Mouse (Mus musculus): ENCODE measurements around the gene Nfkbie. TPM values are rescaled to one million over a fixed set of nuclear protein-coding genes. Genes with fewer than 3 reads are reported as not detected.
A peak's percentile ranks its signal among the peaks of the same experiment; 100 is the strongest.

Gene Nfkbie
- polyA plus RNA-seq, 1 experiment from 2014 or later, result 2.7 TPM

DNA sequence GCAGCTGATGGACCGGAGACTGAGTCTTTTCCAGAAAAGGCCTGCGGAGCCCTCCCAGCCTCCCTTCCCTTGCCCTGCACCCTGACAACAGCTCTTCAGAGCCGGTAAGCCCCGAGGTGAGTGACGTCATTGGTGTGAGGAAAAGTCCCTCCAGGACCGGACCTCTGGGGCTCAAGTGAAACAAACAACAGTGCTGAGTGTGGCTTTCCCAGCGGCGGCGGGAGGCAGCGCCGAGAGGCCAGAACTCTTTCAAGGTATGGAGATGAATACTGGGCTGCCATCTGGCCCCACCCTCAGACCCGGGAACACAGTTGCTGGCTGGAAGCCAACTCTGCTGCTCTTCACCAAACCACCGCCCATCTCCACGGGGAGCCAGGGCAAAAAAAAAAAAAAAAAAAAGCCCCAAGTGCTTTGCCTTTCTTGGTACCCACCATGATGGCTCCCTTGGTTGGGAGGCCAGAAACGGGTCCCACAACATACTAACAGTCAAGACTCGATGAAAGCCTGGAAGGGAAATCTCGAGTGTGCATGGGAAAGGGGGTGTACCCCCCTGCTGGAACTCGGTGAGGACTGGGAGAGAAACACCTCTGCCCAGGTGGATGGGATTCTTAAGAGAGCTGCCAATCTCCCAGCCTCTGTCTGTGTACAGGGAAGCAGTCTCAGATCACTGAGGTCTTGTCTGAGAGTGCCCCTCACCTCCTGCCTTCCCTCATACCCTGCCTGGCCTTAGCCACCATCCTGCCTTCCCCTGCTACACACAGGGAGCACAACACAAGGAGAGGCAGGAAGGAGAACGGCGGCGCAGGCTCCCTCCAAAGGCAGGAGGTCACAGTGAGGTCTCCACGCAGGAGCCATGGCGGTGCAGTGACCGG lies 11.3 kb upstream of the Nfkbie start:
- H3K9me3 ChIP-seq, result no peaks in the 10 kb centered on the region
- peak overlapping the region; percentile 71 for H3K4me2 ChIP-seq
- H3K4me1 ChIP-seq, result peaks cover 27% of the 10 kb centered on the region
- no peaks in the 10 kb centered on the region for H3K36me3 ChIP-seq
- peaks cover 100% of the 10 kb centered on the region for H3K27me3 ChIP-seq (replicated peaks)
- WGBS, result 2% methylated on average over 24 of the region's 24 CpGs
- no peak for ATAC-seq (ENCODE audit: extremely low read depth, insufficient number of reproducible peaks, low FRiP score, low TSS enrichment)
- peak overlapping the region; percentile 46 for H3K4me3 ChIP-seq
- H3K9ac ChIP-seq, result 0 out of 2 replicates have a peak overlapping the region, but pooled peaks have one; percentile 44
- H3K27ac ChIP-seq (replicated peaks), result no peak overlapping the region

DNA sequence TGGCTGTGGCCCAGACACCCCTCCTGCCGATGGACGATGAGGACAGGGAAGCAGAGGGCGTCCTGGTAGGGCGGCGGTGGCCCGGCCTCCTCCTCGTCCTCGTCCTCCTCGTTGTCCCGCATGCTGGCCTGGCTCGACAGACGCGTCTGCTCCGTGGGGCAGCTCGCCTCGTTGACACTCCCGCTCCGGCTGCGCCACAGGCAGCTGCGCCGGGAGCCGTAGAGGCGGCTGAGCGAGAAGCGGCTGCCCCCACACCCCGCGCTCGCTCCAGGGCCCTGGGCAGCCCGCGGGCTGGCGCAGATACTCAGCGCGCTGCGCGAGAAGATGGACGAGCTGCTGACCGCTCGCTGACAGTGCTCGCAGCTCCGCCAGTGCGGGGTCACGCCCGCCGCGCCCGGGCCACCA lies 10.6 kb upstream of the Nfkbie start:
- H3K9ac ChIP-seq, result 0 out of 2 replicates have a peak overlapping the region, but pooled peaks have one; percentile 44
- peak overlapping the region; percentile 46 for H3K4me3 ChIP-seq
- peaks cover 29% of the 10 kb centered on the region for H3K4me1 ChIP-seq
- under 1% methylated on average over 46 of the region's 46 CpGs for WGBS
- peak overlapping the region; percentile 71 for H3K4me2 ChIP-seq
- H3K36me3 ChIP-seq, result no peaks in the 10 kb centered on the region
- ATAC-seq (ENCODE audit: extremely low read depth, insufficient number of reproducible peaks, low FRiP score, low TSS enrichment), result no peak
- no peak overlapping the region for H3K27ac ChIP-seq (replicated peaks)
- peaks cover 97% of the 10 kb centered on the region for H3K27me3 ChIP-seq (replicated peaks)
- no peaks in the 10 kb centered on the region for H3K9me3 ChIP-seq

DNA sequence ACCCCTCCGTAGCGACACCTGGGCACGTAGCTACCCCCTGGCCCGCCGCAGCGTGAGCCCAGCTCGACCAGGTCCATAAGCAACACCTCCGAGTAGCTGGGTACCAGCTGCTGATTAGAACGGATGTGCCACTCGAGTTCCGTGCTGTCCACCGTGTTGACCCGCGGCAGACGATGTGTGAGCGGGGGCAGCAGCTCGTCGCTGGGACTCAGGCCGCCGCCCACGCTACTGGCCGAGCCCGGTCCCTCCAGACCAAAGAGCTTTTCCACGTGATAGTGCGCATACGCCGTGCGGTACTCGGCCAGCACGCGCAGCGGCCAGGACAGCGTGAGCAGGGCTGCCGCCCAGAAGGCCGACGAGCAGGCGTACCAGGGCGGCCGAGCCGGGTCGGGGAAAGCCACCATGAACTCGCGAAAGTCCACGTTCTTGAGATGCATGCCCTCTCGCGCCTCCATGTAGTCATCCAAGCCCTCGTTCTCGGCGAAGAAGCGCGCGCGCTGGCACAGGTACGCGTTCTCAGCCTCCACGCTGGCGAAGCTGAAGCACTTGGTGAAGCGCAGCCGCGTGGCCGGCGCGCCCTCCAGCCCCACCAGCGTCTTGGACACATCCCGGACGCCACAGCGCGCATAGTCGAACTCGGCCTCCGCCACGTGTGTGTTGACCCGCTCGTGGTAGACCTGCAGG lies 10.1 kb upstream of the Nfkbie start:
- no peak for ATAC-seq (ENCODE audit: extremely low read depth, insufficient number of reproducible peaks, low FRiP score, low TSS enrichment)
- no peaks in the 10 kb centered on the region for H3K9me3 ChIP-seq
- peak overlapping the region; percentile 46 for H3K4me3 ChIP-seq
- no peak overlapping the region for H3K27ac ChIP-seq (replicated peaks)
- H3K36me3 ChIP-seq, result no peaks in the 10 kb centered on the region
- H3K27me3 ChIP-seq (replicated peaks), result peaks cover 97% of the 10 kb centered on the region
- H3K4me2 ChIP-seq, result peak overlapping the region; percentile 71
- 4% methylated on average over 74 of the region's 74 CpGs for WGBS
- peaks cover 35% of the 10 kb centered on the region for H3K4me1 ChIP-seq
- H3K9ac ChIP-seq, result peak overlapping the region; percentile 52; the same call in 1 of the 2 replicates

DNA sequence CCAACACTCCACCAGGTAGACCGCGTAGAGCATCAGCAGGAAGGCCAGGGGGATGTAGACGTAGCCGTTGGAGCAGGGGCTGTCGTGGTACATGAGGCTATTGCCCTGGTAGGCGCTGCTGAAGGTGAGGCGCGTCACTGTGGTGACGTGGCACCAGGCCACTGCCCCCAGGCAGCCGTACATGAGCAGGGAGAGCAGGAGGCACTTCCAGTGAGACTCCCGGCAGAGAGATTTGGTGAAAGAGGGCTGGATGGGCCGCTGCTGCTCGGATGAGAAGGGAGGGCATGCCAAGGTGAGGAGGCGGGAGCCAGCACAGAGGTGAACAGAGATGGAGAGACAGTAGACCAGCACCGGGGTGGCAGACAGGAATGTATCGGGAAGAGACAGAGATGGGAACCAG lies 8.6 kb upstream of the Nfkbie start:
- no peaks in the 10 kb centered on the region for H3K36me3 ChIP-seq
- H3K27me3 ChIP-seq (replicated peaks), result peaks cover 94% of the 10 kb centered on the region
- H3K4me2 ChIP-seq, result no peak overlapping the region
- ATAC-seq (ENCODE audit: extremely low read depth, insufficient number of reproducible peaks, low FRiP score, low TSS enrichment), result no peak
- H3K4me1 ChIP-seq, result peaks cover 36% of the 10 kb centered on the region
- H3K9ac ChIP-seq, result no peak overlapping the region
- no peak overlapping the region for H3K27ac ChIP-seq (replicated peaks)
- 60% methylated on average over 16 of the region's 16 CpGs for WGBS
- no peaks in the 10 kb centered on the region for H3K9me3 ChIP-seq
- H3K4me3 ChIP-seq, result no peak overlapping the region

DNA sequence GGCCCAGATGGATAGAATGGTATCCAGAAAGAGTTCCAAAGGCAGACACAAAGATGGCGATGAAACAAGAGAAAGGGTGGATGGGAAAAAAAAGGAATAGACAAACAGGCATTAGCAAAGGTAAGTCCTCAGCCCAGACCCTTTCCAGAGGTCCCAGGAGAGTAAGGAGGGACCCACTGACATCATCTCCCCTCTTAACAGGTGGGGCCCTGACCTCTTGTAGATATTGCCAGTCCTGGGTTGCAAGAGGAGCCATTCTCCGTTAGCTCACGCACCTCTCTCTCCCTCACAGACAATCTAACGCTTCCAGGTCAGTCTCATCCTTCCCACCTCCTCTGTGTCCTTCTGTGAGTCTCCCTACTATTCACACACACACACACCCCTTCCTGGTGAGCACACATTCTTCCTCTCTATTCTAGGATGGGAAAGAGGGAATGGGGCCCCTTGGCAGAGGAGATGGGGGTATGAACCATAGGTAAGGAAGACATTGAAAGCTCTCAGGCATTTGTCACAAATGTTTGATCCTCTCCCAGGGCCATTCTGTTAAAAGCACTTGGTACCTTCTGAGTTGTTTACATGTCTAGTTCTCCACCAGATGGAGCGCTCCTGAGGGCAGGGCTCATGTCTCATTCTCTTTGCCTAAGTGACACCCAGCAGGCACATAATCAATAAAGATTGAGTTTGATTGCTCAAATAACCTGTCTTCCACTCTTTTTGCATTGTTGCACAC lies 7.9 kb upstream of the Nfkbie start:
- Histone ChIP-seq H3K27ac (replicated peaks) (no peak overlapping the region), H3K4me1 (peaks cover 36% of the 10 kb centered on the region), H3K9ac (no peak overlapping the region), H3K4me3 (no peak overlapping the region), H3K4me2 (no peak overlapping the region), H3K36me3 (no peaks in the 10 kb centered on the region), H3K27me3 (replicated peaks) (peaks cover 88% of the 10 kb centered on the region), H3K9me3 (no peaks in the 10 kb centered on the region)
- ATAC-seq (ENCODE audit: extremely low read depth, insufficient number of reproducible peaks, low FRiP score, low TSS enrichment), result no peak
- 65% methylated on average over 5 of the region's 5 CpGs for WGBS

DNA sequence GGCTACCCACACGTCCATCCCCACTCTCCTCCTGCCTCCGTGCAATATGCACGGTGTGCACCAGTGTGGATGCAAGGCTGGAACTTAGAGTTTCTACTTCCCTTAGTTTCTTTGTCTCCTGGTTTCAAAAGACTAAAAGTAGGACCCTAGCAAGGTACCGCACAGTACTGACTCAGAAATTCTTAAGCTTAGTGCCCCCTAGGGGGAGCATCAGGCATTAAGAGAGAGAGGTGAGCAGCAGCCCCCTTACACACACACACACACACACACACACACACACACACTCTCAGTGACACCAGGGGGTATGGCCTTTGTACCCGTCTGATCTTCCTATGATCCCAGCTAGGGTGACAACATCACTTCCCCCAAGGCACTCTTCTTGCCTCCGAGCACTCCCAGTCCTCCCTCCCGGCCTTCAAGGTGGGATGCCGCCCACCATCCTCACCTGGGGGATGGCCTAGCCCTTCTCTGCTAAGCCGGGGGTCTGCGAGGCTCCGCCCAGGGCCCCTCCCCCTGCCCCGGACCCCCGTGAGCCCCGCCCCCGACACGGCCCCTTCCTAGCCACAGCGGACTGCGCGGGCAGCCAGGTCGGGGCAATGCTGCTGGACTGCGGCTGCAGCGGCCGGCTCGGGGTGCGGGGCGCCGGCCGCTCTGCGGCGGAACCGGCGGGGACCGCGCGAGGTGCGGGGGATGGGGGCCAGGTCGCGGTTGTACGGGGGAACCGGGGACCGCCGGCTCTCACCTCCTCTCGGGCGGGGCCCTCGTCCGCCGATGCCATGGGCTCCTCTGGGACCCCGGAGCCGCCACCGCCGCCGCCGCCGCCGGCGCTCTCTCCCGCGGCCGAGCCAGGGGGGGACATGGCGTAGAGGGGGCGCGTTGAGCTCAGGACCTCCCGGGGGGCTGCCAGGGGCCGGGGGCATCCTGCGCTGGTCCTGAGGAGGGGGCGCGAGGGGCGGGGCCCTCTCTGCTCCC lies 6.7 kb upstream of the Nfkbie start:
- H3K4me1 ChIP-seq, result peaks cover 35% of the 10 kb centered on the region
- H3K4me2 ChIP-seq, result peak overlapping the region; percentile 97
- peak overlapping the region; percentile 87 for H3K9ac ChIP-seq
- WGBS, result 2% methylated on average over 53 of the region's 68 CpGs
- ATAC-seq (ENCODE audit: extremely low read depth, insufficient number of reproducible peaks, low FRiP score, low TSS enrichment), result no peak
- peaks cover 88% of the 10 kb centered on the region for H3K27me3 ChIP-seq (replicated peaks)
- H3K36me3 ChIP-seq, result no peaks in the 10 kb centered on the region
- H3K9me3 ChIP-seq, result no peaks in the 10 kb centered on the region
- no peak overlapping the region for H3K27ac ChIP-seq (replicated peaks)
- peak overlapping the region; percentile 74 for H3K4me3 ChIP-seq

DNA sequence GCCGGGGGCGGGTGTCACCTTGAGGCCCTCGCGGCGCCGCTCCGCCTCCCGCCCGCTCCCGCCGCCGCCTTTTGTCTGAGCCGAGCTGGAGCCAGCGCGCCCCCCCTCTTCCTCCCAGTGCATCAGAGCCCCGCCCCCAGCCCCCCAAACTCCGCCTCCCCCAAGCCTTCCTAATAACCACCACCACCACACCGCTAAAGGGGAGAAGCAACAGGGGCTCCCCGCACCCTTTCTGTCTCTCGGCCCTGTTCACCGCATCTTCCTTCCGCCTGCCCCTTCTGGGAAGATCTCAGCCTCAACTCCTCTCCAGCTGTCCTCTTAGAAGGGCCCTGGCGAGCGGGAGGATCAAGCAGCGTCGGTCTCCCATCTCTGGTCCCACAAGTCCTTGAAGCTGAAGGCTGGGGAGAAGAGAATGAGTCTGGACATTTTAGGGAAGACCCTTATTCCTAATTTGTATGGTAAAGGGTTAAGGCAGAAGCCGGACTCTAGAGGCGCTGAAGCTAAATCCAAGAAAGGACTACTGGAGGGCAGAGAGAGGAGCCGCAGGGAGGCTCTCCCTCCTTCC lies 5.8 kb upstream of the Nfkbie start, which contains the start of gene Tmem151b:
TSS of gene Tmem151b (minus strand) at position 61 of the 565 bp plus-strand sequence.
- WGBS, result 2% methylated on average over 12 of the region's 29 CpGs
- ATAC-seq (ENCODE audit: extremely low read depth, insufficient number of reproducible peaks, low FRiP score, low TSS enrichment), result no peak
- Histone ChIP-seq H3K9ac (peak within 1 kb of the TSS; percentile 87), H3K36me3 (no peaks in the 10 kb centered on the region), H3K9me3 (no peaks in the 10 kb centered on the region), H3K4me1 (peaks cover 26% of the 10 kb centered on the region), H3K27ac (replicated peaks) (no peak within 1 kb of the TSS), H3K4me2 (peak within 1 kb of the TSS; percentile 97), H3K4me3 (peak within 1 kb of the TSS; percentile 74), H3K27me3 (replicated peaks) (peaks cover 88% of the 10 kb centered on the region)

DNA sequence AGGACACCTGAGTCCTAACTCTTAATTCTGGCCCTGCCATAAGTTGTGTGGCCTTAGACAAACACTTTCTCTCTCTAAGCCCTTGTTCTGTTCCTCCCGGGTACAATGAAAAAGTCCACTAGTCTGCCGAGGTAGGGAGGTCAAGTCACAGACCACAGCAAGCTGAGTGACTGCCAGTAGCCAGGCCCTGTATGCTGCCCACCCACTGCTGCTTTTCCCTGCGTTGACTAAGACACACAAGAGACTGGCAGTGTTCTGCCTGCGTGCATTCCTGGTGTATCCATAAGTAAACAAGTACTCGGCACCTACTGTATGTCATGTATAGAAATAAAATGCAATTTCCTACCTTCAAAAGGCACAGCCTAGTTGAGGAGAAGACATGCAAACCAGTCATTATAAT lies 5.2 kb upstream of the Nfkbie start:
- Histone ChIP-seq H3K4me1 (peaks cover 24% of the 10 kb centered on the region), H3K36me3 (no peaks in the 10 kb centered on the region), H3K4me2 (peak overlapping the region; percentile 97), H3K9ac (peak overlapping the region; percentile 87; the same call in 1 of the 2 replicates), H3K27me3 (replicated peaks) (peaks cover 86% of the 10 kb centered on the region), H3K9me3 (no peaks in the 10 kb centered on the region), H3K27ac (replicated peaks) (no peak overlapping the region), H3K4me3 (peak overlapping the region; percentile 74)
- no peak for ATAC-seq (ENCODE audit: extremely low read depth, insufficient number of reproducible peaks, low FRiP score, low TSS enrichment)
- 32% methylated on average over 5 of the region's 5 CpGs for WGBS

DNA sequence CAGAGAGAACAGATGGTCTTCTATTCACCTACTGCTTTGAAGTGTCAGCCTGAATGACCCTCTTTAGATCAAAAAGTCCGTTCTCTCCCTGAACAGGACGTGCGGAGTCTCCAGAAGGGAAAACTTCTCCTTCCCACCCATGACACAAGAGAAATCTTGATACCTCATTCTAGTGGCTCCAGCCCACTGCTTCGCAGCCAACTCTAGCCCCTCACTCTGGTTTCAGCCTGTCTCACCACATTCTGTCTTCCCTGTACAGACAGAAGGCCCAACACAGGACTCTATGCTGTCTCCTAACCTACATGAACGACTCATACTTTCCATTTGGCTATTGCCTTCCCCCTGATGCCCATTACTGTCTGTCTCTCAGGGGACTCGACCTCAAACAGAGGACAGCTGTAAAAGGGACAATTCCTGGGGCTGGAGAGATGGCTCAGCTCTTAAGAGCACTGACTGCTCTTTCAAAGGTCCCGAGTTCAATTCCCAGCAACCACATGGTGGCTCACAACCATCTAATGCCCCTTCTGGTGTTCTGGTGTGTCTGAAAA lies 4.2 kb upstream of the Nfkbie start:
- peaks cover 21% of the 10 kb centered on the region for H3K4me1 ChIP-seq
- no peaks in the 10 kb centered on the region for H3K9me3 ChIP-seq
- no peaks in the 10 kb centered on the region for H3K36me3 ChIP-seq
- no peak overlapping the region for H3K4me3 ChIP-seq
- no peak overlapping the region for H3K4me2 ChIP-seq
- no peak overlapping the region for H3K27ac ChIP-seq (replicated peaks)
- H3K27me3 ChIP-seq (replicated peaks), result peaks cover 78% of the 10 kb centered on the region
- ATAC-seq (ENCODE audit: extremely low read depth, insufficient number of reproducible peaks, low FRiP score, low TSS enrichment), result no peak
- 54% methylated on average over 7 of the region's 7 CpGs for WGBS
- H3K9ac ChIP-seq, result no peak overlapping the region

Measured in heart, embryonic 13.5 days (tissue).